Mouse (Mus musculus): Measurements from ENCODE around the gene Sptssb. TPM values are rescaled to one million over a fixed set of nuclear protein-coding genes. Genes with fewer than 3 reads are reported as not detected.

Sptssb gene
- polyA plus RNA-seq, 1 experiment from 2014 or later, result 7.5 TPM

DNA sequence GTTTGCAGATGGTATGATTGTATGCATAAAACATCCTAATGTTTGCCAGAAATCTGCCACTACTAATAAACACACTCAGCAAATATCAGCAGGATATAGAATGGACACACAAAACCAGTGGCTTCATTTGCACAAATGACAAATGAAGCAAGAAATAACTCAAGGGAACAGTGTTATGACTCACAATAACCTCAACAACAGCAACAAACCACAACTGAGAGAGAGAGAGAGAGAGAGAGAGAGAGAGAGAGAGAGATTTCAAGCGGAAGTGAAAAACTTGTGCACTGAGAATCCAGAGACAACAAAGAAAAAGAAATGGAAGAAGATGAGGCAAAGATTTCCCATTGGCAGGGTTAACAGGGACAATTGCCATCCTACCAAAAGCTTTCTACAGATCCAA lies 35.2 kb downstream of the Sptssb start:
- H3K4me3 ChIP-seq (replicated peaks), result no peak overlapping the region
- no peaks in the 10 kb centered on the region for H3K36me3 ChIP-seq
- no peaks in the 10 kb centered on the region for H3K4me1 ChIP-seq
- 92% methylated on average over 1 of the region's 1 CpGs for WGBS
- H3K4me2 ChIP-seq (replicated peaks), result no peak overlapping the region
- no peak for ATAC-seq (ENCODE audit: insufficient number of reproducible peaks, low FRiP score, low TSS enrichment, low read depth)
- no peak overlapping the region for H3K27ac ChIP-seq (replicated peaks)
- no peak overlapping the region for H3K9ac ChIP-seq
- H3K9me3 ChIP-seq (replicated peaks), result no peaks in the 10 kb centered on the region
- H3K27me3 ChIP-seq, result no peaks in the 10 kb centered on the region

DNA sequence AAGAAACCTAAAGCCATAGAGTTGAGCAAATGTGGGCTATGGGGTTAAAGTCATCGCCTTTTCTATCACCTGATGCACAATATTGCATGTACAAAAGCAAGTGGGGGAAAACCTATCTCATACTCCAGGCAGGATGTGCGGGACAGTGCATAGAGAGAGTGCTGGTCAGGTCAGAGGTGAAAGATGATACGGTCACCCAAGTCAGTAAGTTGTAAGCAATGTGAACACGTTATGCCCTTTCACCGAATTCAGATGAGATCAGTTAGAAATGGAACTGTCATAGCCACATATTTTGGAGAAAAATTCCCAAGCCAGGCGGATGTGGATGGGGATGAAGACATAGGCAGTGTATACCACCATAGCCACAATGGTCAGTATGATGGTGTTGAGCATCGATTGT lies 39.1 kb downstream of the Sptssb start:
- H3K36me3 ChIP-seq, result no peaks in the 10 kb centered on the region
- H3K9ac ChIP-seq, result no peak overlapping the region
- no peaks in the 10 kb centered on the region for H3K9me3 ChIP-seq (replicated peaks)
- no peak overlapping the region for H3K4me3 ChIP-seq (replicated peaks)
- H3K27ac ChIP-seq (replicated peaks), result no peak overlapping the region
- ATAC-seq (ENCODE audit: insufficient number of reproducible peaks, low FRiP score, low TSS enrichment, low read depth), result no peak
- WGBS, result 81% methylated on average over 7 of the region's 7 CpGs
- H3K27me3 ChIP-seq, result no peaks in the 10 kb centered on the region
- H3K4me2 ChIP-seq (replicated peaks), result no peak overlapping the region
- H3K4me1 ChIP-seq, result no peaks in the 10 kb centered on the region

DNA sequence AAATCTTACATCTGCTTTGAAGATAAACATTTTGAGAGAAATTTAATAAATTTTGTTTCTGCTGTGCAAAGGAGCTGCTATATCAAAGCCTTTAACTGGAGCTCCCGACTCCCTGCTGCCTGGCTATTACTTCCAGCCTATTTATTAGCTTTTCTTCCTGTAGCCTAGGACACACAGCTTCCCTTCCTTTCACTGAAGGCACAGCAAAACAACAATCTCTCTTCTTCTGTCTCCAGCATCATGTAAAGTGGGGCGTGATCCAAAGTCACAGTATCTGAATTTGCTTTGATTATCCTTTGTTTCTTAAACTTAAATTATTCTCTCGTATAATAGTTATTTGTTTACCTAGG lies 39.9 kb downstream of the Sptssb start:
- H3K36me3 ChIP-seq, result no peaks in the 10 kb centered on the region
- H3K27me3 ChIP-seq, result no peaks in the 10 kb centered on the region
- H3K27ac ChIP-seq (replicated peaks), result no peak overlapping the region
- H3K9ac ChIP-seq, result no peak overlapping the region
- no peak overlapping the region for H3K4me3 ChIP-seq (replicated peaks)
- 59% methylated on average over 3 of the region's 3 CpGs for WGBS
- H3K4me2 ChIP-seq (replicated peaks), result no peak overlapping the region
- no peaks in the 10 kb centered on the region for H3K9me3 ChIP-seq (replicated peaks)
- no peaks in the 10 kb centered on the region for H3K4me1 ChIP-seq
- no peak for ATAC-seq (ENCODE audit: insufficient number of reproducible peaks, low FRiP score, low TSS enrichment, low read depth)

DNA sequence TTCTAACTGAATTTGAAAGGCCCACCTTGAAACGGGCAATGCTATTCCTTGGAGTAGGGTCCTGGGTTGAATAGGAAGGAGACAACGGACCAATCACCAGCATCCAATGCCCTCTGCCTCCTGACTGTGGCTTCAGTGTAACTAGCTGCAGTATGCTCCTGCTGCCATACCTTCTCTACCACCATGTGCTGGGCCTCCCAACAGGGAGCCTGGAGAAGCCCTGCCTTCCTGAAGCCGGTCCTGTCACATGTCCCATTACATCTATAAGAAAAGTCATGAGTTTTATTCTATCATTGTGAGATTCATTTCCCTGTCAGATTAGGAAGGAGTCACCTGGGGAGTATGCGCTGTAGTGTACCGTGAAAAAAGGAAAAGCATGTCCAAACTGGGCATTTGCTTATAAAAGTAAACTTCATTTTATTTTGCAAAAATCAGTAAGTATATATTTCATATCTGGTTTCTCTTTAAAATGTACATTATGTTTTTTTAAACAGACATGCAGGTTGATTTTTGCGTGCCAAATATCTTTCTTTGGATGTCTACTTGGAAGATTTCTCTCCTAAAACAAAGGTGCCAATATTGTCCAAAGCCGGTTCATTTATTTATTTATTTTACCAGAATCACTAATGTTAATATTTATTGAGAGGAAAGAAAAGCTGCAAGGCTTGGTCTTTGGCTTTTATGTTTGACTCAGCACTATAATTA lies 40.4 kb downstream of the Sptssb start:
- Histone ChIP-seq H3K27ac (replicated peaks) (no peak overlapping the region), H3K9me3 (replicated peaks) (no peaks in the 10 kb centered on the region), H3K36me3 (no peaks in the 10 kb centered on the region), H3K27me3 (no peaks in the 10 kb centered on the region), H3K4me2 (replicated peaks) (no peak overlapping the region), H3K4me3 (replicated peaks) (no peak overlapping the region), H3K4me1 (no peaks in the 10 kb centered on the region), H3K9ac (no peak overlapping the region)
- ATAC-seq (ENCODE audit: insufficient number of reproducible peaks, low FRiP score, low TSS enrichment, low read depth), result no peak
- 86% methylated on average over 7 of the region's 7 CpGs for WGBS

DNA sequence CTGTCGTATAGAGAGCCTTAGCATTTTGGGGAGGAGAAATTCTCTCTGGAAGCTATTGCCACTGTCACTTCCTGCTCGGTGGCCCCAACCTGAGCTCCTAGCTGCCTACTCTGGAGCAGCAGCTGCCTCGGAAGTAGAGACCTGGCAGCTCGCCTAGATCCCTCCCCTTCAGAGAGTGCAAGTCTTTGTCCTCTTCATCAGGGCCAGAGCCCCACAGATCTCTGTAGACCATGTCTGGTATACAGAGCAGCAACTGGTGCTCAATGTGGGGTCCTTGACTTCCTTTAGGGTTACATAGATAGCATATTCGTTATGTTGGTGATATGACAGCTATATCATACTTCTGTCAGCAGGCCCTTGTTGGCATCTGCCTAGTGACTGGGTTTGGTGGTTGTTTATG lies 41.3 kb downstream of the Sptssb start:
- Histone ChIP-seq H3K27me3 (no peaks in the 10 kb centered on the region), H3K9ac (no peak overlapping the region), H3K4me1 (no peaks in the 10 kb centered on the region), H3K4me2 (replicated peaks) (no peak overlapping the region), H3K27ac (replicated peaks) (no peak overlapping the region), H3K9me3 (replicated peaks) (no peaks in the 10 kb centered on the region), H3K36me3 (no peaks in the 10 kb centered on the region), H3K4me3 (replicated peaks) (no peak overlapping the region)
- WGBS, result 63% methylated on average over 5 of the region's 5 CpGs
- ATAC-seq (ENCODE audit: insufficient number of reproducible peaks, low FRiP score, low TSS enrichment, low read depth), result no peak

DNA sequence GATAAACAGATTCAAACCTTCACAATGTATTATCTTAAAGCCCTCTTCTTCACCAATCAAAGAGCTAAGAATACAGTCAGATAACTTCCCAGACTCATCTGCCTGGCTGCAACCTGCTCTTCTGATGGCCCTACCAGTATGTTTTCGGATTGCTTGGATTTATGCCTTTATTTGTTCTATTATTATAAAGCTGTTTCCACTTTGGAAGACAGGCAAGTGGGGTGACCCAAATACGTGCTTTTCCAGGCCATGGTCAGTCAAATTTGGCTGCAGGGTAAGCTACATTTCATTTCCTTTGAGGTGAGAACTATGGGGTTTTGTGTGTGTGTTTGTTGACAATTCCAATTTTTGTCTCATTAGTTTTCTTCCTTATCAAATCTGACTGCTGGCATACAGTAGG lies 43.2 kb downstream of the Sptssb start:
- no peak overlapping the region for H3K9ac ChIP-seq
- no peaks in the 10 kb centered on the region for H3K36me3 ChIP-seq
- no peak overlapping the region for H3K4me3 ChIP-seq (replicated peaks)
- no peaks in the 10 kb centered on the region for H3K9me3 ChIP-seq (replicated peaks)
- H3K27ac ChIP-seq (replicated peaks), result no peak overlapping the region
- no peaks in the 10 kb centered on the region for H3K4me1 ChIP-seq
- no peak overlapping the region for H3K4me2 ChIP-seq (replicated peaks)
- 77% methylated on average over 2 of the region's 2 CpGs for WGBS
- H3K27me3 ChIP-seq, result no peaks in the 10 kb centered on the region
- no peak for ATAC-seq (ENCODE audit: insufficient number of reproducible peaks, low FRiP score, low TSS enrichment, low read depth)

DNA sequence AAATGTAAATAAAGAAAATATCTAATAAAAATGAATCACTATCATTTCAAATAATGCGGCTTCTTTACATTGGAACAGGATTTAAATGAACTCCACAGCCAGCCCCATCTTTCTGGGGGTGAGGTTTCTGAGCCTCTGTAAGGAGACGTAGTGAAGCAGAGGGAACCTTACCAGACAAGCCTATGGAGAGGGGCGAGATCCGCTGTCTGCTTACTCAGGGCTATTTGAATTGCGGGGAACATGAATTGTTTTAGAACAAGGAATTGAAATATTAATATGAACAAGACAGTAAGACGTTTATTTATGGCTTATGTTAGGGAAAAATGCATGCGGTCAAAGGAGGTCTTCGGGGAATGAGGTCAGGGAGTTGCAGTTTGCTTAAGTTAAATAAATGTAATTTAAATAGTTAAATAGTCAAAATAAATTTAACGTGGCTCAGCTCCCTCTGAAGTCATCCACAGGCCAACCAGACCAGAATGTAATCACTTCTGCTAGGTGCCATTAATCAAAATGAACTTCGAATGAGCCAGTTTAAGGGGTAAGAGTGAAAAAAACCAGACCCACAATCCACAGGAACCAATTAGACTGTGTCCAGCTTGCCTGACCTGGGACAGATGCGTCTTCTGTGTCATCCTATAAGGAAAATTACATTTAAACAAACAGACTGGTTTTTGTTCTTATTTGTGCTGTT lies 46.6 kb downstream of the Sptssb start:
- H3K9me3 ChIP-seq (replicated peaks), result no peaks in the 10 kb centered on the region
- no peaks in the 10 kb centered on the region for H3K36me3 ChIP-seq
- 71% methylated on average over 11 of the region's 11 CpGs for WGBS
- no peak overlapping the region for H3K4me3 ChIP-seq (replicated peaks)
- H3K9ac ChIP-seq, result no peak overlapping the region
- no peak for ATAC-seq (ENCODE audit: insufficient number of reproducible peaks, low FRiP score, low TSS enrichment, low read depth)
- no peak overlapping the region for H3K4me2 ChIP-seq (replicated peaks)
- H3K27me3 ChIP-seq, result no peaks in the 10 kb centered on the region
- no peak overlapping the region for H3K27ac ChIP-seq (replicated peaks)
- no peaks in the 10 kb centered on the region for H3K4me1 ChIP-seq

DNA sequence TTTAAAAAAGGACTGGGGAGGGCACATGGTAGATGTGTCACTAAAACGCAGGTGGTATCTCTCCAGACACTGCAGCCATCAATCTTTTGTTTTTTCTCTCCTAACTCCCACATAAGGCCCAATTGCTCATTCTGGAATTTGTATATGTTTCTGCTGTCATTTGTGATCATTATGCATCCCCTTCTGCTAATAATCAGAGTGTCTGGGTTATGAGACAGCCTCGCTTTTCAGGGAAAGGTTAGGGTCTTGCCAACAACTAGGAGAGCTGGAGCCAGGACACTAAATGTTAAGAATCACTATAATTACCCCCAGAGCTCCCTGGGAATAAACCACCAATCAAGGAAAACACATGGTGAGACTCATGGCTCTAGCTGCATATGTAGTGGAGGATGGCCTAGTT lies 47.3 kb downstream of the Sptssb start:
- WGBS, result 65% methylated on average over 2 of the region's 2 CpGs
- no peak for ATAC-seq (ENCODE audit: insufficient number of reproducible peaks, low FRiP score, low TSS enrichment, low read depth)
- Histone ChIP-seq H3K4me1 (no peaks in the 10 kb centered on the region), H3K27ac (replicated peaks) (no peak overlapping the region), H3K9ac (no peak overlapping the region), H3K27me3 (no peaks in the 10 kb centered on the region), H3K36me3 (no peaks in the 10 kb centered on the region), H3K9me3 (replicated peaks) (no peaks in the 10 kb centered on the region), H3K4me3 (replicated peaks) (no peak overlapping the region), H3K4me2 (replicated peaks) (no peak overlapping the region)

DNA sequence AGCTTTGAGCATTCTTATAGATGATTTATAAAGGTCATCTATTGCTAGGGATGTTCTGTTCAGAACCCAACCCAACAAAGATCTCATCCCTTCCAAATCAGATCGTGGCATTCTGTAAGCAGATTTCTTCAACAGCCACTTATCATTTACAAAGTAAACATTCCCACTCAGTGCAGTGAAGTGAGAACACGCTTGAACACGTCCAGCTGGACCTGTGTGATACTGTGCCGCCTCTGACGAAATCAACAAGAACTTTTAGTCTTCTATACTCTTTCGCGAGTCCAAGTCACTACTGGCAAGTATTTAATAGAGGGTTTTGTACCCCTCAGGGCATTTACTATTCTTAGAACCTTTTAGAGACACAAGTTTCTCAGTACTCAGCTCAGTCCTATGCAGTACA lies 51.3 kb downstream of the Sptssb start:
- H3K9ac ChIP-seq, result no peak overlapping the region

DNA sequence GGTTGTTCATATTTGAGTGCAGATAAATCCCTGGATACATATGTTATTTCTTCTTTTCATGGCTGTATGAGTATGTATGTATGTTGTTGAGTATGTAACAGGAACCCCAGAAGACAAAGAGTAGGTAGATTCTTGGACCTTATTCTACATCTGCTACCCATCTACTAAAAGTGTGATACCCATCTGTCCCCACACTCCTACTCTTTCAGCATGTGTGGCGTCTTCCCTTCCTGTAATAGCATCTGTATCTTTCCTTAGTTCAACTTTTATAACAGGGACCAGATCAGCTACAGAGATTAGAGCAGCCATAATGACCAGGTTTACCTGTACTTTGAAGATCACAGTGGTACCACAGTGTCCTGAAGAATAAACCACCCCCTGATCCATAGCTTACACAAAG lies 56.6 kb downstream of the Sptssb start:
- Histone ChIP-seq H3K4me2 (replicated peaks) (no peak overlapping the region), H3K4me1 (no peaks in the 10 kb centered on the region), H3K27me3 (no peaks in the 10 kb centered on the region), H3K27ac (replicated peaks) (no peak overlapping the region), H3K4me3 (replicated peaks) (no peak overlapping the region), H3K9ac (no peak overlapping the region), H3K36me3 (no peaks in the 10 kb centered on the region), H3K9me3 (replicated peaks) (no peaks in the 10 kb centered on the region)
- no peak for ATAC-seq (ENCODE audit: insufficient number of reproducible peaks, low FRiP score, low TSS enrichment, low read depth)
- WGBS, result 65% methylated on average over 1 of the region's 1 CpGs

More for the DNA sequence above, 51.3 kb downstream of the Sptssb start:
- Histone ChIP-seq H3K4me1 (no peaks in the 10 kb centered on the region), H3K27ac (replicated peaks) (no peak overlapping the region), H3K36me3 (no peaks in the 10 kb centered on the region), H3K4me2 (replicated peaks) (no peak overlapping the region), H3K27me3 (no peaks in the 10 kb centered on the region), H3K4me3 (replicated peaks) (no peak overlapping the region), H3K9me3 (replicated peaks) (no peaks in the 10 kb centered on the region)
- 62% methylated on average over 7 of the region's 7 CpGs for WGBS
- no peak for ATAC-seq (ENCODE audit: insufficient number of reproducible peaks, low FRiP score, low TSS enrichment, low read depth)

DNA sequence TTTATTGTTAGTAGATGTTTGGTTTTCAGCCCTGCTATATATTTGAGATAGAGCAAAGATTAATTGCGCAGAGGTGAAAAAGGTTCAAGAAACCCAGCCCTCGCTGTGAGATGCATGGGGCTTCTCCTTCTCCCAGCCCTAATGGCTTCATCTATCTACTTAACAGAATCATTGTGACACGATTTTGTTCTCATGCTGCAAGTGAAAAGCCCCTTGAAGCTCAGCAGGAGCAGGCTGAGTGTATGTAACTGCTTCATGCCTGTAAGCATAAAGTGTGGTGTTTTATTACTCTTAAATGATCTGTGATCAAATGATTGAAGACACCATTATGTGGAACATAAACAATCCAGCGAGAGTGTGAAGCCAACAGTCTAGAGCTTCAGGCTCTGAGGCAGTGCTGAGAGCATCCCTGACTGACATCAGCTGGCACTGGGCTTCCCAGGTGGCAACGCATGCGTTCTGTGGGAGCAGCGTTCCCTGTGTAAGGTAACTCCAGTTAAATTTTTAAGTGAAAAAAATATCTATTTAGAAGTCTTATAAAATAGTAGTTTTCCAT lies 58.8 kb downstream of the Sptssb start:
- no peak overlapping the region for H3K4me2 ChIP-seq (replicated peaks)
- WGBS, result 68% methylated on average over 7 of the region's 7 CpGs
- H3K36me3 ChIP-seq, result no peaks in the 10 kb centered on the region
- H3K4me3 ChIP-seq (replicated peaks), result no peak overlapping the region
- H3K9ac ChIP-seq, result no peak overlapping the region
- ATAC-seq (ENCODE audit: insufficient number of reproducible peaks, low FRiP score, low TSS enrichment, low read depth), result no peak
- no peak overlapping the region for H3K27ac ChIP-seq (replicated peaks)
- H3K4me1 ChIP-seq, result no peaks in the 10 kb centered on the region
- H3K27me3 ChIP-seq, result no peaks in the 10 kb centered on the region
- H3K9me3 ChIP-seq (replicated peaks), result no peaks in the 10 kb centered on the region

DNA sequence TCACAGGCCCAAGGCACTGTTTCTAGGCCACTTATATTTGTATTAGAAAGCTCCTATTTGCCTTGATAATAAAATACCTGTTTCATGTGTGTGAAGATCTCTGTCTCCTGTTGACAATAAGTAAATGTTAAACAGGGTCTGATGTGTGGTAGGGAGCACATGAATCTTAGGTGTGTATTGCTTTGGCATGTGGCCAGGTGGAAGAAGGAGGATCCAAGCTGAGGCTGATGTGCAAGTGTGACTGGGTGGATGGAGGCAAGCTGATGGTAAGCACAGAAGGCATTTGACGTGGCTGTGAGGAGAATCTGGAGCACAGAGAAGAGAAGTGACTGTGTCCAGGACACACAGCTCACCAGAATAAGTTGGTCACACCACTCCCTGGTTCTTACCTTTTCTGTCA lies 60.6 kb downstream of the Sptssb start:
- Histone ChIP-seq H3K9ac (no peak overlapping the region), H3K27me3 (no peaks in the 10 kb centered on the region), H3K36me3 (no peaks in the 10 kb centered on the region), H3K4me1 (no peaks in the 10 kb centered on the region), H3K27ac (replicated peaks) (no peak overlapping the region), H3K4me2 (replicated peaks) (no peak overlapping the region), H3K9me3 (replicated peaks) (no peaks in the 10 kb centered on the region), H3K4me3 (replicated peaks) (no peak overlapping the region)
- no peak for ATAC-seq (ENCODE audit: insufficient number of reproducible peaks, low FRiP score, low TSS enrichment, low read depth)
- 65% methylated on average over 1 of the region's 1 CpGs for WGBS

Measured in embryonic facial prominence, embryonic 15.5 days (tissue).